Mouse (Mus musculus): ENCODE measurements at regions not wholly inside any gene's neighbourhood (a gene's known extent, or its start where the extent isn't known, plus 50 kb on each side); places are given as distances from the start of the nearest gene placed in this dataset.

DNA sequence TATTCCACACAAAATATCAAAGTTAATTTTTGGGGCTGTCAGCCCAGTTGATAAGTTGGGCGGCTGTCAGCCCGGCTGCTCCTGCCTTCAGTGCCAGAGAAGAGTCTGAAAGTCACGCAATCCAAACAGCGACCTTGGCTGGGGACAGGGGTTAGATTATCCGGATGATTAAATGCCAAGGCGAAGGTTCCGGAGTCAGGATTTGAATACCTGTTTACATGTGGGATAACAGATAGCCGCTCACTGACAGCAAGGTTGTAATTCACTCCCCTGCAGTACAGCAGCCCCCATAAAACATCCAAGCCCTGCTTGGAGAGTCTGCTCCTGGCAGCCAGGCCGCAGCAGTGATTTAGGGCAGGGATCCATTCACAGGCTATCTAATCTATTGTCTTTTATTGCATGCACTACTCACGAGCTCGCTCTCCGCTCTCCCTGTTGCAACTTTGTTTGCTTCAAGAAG is 388.3 kb downstream of the Gm45692 start:
- DNase-seq (ENCODE audit: low spot score in 2 of 2) = no peak

DNA sequence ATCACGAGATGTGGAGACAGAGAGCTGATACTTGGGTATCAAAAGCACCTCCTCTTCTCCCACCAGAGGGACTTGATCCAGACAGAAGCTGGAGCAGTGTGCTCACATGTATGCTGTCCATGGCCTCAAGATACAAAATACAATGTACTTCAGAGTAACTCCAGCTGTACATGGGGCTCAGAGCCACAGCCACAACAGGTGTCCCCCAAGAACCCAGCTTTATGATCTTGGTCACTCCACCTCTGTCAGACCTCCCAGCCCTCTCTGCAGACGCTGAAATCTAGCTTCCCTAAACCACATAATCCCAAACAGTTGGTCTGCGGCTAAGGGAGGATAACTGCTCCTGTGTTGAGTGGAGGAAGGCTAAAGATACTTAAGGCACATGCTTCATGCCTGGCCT is 389.9 kb downstream of the Gm45692 start:
- no peak for DNase-seq (ENCODE audit: low spot score in 2 of 2)

DNA sequence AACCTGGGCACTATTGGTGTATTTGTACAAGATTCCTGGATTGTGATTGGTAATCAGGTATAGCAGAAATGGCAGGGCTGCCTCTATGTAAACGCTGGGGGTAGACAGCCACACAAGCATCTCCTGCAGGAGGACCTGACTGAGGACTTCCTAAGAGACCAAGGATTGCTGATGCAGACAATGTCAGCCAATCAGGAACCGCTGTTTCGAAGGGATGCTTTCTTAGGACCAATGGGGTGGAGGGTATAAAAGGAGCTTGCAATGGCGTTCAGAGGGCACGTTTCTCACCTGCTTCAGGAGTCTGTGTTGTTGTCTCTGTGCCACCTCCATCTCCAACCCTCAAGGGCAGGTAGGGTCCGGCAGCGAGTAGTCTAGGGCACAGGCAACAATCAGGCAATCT is 393.7 kb downstream of the Gm45692 start:
- DNase-seq (ENCODE audit: low spot score in 2 of 2) = no peak

DNA sequence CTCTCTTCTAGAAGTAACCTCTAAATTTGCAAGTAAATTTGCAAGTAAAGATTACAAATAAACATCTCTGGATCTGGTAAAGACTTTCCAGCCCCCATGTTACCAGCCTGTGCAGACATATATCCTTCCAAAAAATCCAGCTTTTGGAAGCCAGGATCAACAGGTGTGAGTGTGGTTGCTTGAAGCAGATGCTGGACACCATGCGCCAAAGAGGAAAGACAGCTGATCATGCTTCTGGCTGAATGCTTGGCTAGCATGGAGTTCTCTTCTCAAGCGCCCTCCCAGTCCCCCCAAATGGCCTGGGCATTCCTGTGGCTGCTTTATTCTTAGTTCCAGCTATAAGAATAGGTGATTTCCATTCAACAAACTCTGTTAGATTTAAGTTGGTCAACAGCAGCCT is 404.9 kb downstream of the Gm45692 start:
- no peak for DNase-seq (ENCODE audit: low spot score in 2 of 2)

DNA sequence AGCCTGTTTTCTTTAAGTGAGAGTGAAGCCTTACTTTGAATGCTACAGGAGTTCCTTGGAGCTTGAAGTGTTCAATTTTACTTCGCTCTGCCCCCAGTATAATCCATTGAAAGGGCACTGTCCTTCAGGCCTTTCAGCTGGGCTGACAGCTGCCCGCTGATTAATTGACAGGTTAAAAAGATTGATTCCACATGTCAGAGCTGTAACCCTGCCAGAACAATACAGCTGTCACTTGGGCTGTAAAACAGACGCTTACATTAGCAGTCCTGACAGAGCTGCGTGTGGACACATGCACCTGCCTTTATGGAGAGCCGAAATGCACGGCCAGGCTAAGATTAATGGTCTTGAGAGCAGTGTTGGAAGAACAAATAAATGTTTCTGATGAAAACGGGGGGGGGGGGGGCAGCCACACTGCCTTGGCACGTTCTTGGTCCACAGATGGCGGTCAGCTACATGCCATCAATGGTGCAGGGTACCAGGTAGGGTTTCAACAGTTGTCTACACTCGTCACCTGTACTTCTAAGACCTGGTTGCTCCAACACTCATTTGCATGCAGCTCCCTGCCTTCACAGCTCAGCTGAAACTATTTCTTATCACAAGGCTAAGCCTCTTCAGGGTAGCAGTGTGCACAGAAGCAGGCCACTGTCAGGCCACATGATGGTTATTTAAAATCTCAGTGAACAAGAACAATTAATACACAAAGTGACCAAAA is 407.3 kb downstream of the Gm45692 start:
- peak in 1 of 2 experiments; percentile 12 for DNase-seq (ENCODE audit: low spot score in 2 of 2)

DNA sequence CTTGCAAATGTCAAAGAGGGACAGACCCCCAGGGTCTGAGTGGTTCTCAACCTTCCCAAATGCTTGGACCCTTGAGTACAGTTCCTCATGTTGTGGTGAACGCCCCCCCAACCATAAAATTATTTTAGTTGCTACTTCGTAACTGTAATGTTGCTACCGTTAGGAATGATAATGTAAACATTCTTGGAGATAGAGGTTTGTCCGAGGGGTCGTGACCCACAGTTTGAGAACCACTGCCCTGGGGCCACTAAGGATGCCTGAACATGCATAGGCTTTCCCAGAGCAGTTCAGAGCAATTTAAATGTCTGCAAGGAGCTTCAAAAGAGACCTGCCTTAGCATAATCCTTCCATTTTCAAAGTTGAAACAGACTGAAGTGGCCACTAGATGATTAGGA is 407.8 kb downstream of the Gm45692 start:
- DNase-seq (ENCODE audit: low spot score in 2 of 2) = peak in 1 of 2 experiments; percentile 15

DNA sequence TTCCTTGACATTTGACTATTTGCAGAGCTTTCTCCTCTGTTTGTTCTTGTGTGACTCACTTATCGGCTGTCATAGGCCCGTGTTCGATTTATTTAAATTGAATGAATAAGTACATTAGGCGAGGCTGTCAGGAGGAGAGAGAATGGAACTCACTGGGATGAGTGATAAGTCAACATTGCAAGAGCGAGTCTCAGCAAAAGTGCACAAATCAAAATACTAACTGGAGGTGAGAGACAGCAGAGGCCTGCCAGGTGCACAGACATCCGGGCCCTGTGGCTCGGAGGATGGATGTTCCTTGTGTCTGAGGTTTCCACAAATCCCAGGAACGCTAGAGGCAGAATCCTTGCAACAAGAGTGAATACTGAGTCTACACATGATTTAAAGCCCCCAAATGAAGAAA is 410.6 kb downstream of the Gm45692 start:
- DNase-seq (ENCODE audit: low spot score in 2 of 2) = no peak

DNA sequence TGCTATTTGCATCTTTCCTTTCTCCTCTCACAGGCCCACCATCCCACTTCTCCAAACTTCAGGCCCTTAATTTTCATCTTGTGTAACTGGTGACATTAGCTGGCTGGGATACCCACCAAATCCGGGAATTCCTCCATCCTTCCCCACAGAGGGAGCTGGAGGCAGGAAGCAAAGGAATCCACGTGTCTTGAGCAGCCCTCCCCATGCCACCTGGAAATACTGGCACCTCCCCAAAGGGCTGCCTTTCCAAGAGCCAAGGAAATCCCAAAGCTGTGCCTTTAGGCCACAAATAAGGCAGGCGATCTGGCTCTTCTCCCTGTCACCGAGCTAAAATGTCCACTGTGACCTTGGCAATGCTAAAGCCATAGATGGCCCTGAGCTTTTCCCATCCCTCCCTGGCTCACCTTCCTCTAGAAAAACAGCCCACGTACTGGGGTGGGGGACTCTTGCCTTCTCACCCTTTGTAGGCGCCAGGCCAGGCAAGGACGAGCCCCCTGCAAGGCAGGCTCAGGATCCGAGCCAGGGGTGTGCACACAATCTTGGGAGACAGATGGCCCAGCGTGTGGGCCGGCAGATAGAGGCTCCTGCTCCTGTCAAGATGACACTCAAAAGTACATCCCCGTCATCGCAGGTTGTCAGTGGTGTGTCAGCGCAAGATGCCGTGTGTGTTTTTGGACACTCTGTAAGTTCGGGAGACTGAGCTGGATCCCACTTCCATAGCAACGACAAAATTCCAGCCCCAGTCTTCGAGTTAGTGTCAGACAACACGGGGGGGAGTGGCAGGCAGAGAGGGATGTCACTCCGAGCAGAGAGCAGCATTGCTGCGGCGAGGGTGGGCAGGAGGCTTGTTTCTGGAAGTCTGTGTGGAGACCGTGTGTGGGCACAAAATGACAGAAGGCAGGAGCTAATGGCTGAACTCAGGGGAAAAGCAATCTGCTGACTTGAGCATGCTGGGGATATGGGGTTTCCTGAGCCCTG is 414.4 kb downstream of the Gm45692 start:
- DNase-seq (ENCODE audit: low spot score in 2 of 2) = peak; percentile 67 to 78

DNA sequence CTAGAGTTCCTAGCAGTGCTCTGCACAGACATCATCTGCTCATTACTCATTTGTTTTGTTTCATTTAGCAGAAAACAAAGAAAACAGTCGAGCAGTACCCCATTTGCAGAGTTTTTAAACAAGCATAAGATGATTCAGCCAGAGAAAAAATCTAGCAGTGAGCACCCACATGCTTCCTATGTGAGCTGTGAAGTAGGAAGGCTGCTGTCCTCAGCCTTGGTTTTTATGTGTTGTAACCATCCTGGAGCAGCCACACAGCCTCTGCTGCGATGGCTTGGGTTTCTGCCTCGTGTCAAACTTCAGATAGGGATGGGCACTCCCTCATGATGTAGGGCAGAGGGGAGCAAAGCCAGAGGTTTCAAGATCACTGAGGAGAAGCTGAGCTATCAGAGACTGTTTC is 416.5 kb downstream of the Gm45692 start:
- DNase-seq (ENCODE audit: low spot score in 2 of 2) = peak in 1 of 2 experiments; percentile 25

DNA sequence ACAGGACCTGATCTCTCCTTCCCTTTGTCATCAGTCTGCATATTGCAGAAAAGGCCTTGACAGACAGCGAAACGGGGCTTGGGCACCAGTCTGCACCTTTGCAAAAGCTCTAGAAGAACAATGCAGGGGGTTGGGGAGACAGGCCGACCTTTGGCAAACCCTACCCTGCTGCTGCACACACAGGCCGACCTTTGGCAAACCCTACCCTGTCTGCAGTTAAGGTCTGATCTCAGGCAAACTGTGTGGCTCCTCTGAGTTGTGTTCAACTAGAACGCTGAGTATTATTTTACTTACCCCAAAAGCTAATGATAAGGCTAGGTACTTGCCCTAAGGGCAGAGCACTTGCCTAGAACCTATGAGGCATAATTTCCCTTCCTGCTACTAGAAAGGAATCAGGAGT is 423.4 kb upstream of the Zfp703 start:
- no peak for DNase-seq (ENCODE audit: low spot score in 2 of 2)

DNA sequence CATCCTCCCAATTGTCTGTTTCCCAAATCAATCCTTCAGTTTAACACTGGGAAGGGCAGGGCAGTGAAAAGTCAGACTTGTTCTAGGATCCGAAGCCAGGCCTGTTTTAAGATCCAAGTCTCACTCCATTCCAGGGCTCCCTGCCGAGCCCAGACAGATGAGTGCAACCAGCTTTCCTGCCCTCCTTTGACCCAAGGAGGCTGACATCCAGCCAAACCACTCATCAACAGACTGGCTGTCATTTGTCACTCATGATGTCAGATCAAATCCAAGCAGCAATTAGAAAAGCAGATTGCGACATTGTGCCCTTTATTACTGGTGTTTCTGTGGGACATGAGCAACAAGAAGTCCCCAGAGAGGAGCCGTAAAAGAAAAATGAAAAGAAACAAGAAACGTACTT is 417.9 kb upstream of the Zfp703 start:
- DNase-seq (ENCODE audit: low spot score in 2 of 2) = no peak

DNA sequence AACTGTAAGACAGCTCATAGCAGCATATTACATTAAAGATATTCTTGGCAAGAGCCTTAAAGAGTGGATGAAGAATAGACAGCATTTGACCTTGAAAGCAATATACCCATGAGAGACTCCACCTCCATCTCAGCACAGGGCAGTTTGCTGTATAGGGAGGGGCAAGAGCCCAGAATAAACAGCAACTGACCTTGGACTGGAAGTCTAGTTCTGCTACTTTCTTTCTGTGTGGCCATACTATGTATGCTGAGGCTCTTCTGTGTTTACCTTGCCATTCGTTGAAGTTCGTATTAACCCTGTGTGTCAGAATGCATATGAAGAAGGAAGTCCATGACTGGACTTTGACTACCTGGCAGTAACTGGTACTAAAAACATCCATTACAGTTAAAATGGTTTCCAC is 414.0 kb upstream of the Zfp703 start:
- no peak for DNase-seq (ENCODE audit: low spot score in 2 of 2)

DNA sequence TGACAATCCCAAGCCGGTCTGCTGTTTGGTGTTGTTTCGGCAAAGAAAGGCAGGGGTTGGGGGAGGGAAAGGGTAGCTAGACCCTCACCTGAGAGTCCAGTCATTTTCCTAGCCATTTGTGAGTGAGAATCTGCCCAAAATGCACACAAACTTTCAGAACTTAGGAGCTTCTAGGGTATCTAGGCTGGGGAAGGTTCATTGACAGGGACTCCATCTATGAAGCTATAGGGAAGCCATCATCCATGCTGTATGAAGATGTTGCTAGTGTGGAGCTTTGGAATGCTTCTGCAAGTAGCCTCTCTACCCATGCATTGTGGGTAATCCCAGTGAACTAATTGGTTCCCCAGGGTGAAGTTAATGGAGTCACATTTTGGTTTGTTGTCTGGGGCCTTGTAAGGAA is 412.9 kb upstream of the Zfp703 start:
- no peak for DNase-seq (ENCODE audit: low spot score in 2 of 2)

DNA sequence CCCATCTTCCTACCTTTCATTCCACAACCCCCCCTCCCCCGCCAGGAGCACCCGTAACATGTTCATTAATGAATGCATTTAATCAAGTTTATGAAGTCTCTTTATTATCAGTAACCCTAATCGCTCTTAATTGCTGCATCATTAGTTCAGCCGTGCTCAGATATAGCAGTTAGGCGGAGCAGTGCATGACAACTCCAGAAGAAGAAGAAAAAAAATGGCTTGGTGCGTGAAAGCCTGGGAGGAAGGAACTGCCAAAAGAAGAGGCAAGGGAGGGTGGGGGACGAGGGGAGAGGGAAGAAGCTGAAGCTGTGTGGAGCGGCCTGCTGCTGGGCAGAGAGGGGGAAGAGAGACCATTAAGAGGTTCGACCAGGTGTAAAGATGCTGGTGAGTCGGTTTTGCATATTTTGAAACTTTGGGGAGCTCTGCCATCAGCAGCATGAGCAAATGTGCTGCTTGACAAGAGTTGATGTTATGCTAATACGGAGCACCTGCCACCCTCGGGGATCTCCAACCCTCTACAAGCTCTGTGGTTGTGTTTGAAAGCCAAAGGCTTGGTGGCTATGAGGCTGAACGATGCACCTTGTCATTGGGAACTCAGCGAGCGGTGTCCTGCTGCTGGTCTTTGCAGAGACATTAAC is 408.6 kb upstream of the Zfp703 start:
- no peak for DNase-seq (ENCODE audit: low spot score in 2 of 2)

DNA sequence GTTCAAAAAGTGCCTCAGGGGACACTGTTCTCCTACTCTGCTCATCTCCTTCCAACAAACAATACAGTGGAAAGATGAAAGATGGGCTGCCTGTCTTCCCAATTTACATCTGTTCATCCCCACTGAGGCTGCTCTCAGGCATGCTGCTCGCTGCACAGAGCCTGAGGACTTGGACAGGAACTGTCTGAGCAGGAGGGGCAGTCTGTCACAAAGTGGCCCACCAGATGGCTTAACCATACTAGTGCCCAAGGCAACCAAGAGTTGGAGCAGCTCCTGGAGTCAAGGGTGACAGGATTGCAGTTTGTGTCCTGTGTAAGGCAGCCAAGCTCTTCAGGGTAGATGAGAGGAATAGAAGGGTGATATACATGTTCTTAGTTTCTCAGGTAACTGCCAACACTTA is 388.3 kb upstream of the Zfp703 start:
- DNase-seq (ENCODE audit: low spot score in 2 of 2) = no peak

DNA sequence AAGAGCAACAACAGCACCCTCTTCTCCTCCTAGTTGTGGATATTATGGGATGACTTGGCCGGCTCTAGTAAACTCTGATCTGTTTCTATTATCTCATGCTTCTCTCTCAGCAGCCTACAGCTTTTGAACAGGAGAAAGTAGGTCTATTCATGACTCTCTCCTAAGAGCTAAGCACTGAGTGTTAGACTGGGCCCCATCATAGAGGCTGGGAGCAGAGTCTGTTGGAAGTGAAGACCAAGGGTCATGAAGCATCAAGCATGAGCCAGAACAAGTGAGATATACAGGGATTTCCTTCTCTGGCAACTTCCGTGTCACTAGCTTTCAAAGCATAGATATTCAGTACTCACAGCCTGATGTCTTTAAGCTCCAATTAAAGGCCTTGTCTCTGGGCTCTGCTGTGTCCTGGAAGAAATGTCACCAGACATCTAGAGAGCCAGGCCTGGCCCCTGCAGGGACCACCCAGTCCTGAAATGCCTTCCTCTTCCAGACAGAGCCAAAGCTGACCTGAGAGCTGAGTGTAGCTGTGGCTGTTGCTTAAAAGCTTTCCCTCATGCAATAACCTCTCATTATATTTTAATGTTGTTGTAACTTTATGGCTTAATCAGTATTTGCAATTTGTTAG is 386.4 kb upstream of the Zfp703 start:
- DNase-seq (ENCODE audit: low spot score in 2 of 2) = no peak

DNA sequence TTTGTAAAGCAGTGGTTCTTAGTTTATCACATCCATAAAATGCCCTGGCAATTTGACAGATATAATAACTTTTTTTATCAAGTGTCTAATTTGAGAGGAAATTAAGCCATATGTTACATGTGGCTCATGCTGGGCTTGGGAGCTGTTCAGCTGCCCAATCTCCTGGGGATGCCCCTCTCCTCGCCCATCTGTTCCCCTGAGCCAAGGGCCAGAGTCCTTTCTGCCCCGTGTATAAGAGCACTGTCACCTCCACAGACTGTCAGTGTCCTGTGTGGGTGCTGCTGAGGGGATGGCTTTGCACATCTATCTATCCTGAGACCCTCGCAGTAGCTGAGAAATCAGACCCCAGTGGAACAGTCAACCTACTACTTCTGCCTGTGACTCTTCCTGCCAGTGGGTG is 385.9 kb upstream of the Zfp703 start:
- DNase-seq (ENCODE audit: low spot score in 2 of 2) = no peak

DNA sequence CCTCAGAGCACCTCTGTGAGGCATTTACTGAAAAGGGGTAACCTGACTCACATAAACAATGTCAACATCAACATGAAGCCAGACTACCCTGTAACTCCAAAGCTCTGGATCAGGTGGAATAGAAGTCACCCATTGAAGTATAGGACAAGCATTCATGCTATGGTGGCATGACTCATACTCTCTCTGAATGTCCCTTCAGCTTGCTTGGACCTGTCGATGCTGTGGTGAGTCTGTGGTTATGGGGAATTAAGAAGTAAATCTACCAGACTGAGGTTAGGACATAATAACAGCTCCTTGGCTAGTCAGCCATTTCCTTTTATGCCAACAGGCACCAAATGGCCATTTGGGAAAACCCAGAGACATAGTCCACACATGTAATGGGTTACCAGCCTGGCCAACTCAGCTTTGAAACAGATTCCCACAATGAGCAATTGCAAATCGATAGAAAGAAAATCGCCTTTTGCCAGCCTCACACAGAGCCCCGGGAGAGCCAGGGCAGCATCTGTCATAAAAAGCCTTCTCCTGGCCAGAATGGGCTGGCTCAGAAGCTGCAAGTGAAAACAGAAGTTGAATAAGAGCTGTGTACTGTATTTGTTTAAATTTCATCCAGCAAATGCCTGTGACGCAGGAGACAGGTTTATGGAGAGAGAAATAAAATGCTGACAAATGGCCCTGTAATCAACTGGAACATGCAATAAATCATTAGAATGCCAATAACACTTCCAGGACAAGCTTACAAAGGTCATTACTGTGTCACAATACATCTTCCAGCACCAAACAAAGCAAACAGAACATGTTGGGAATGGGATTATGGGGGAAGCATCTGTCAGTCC is 383.4 kb upstream of the Zfp703 start:
- no peak for DNase-seq (ENCODE audit: low spot score in 2 of 2)

DNA sequence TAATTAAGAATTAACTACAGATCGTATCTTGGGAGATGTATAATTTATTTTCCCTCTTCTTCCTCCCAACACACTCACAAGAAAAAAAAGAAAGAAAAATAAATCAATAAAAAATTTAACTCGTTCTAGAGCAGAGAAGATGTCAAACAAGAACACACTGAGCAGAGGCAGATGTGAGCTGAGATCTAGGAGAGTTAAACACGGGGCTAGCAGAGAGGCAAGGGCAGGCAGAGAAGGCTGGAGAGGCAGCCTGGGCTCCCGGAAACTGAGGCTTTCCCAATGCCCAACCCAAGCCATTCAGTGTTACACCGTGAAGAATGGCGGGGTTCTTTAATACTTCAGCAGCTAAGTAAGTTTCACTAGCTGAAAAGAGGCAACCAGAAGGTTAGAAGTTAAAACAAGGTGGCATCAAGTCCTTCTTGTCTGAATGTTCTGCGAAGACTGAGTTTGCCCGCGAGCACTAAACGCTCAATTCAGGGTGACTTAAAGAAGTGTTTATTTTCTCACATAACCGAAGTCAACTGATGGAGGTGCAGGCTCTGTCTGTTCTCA is 382.7 kb upstream of the Zfp703 start:
- no peak for DNase-seq (ENCODE audit: low spot score in 2 of 2)

DNA sequence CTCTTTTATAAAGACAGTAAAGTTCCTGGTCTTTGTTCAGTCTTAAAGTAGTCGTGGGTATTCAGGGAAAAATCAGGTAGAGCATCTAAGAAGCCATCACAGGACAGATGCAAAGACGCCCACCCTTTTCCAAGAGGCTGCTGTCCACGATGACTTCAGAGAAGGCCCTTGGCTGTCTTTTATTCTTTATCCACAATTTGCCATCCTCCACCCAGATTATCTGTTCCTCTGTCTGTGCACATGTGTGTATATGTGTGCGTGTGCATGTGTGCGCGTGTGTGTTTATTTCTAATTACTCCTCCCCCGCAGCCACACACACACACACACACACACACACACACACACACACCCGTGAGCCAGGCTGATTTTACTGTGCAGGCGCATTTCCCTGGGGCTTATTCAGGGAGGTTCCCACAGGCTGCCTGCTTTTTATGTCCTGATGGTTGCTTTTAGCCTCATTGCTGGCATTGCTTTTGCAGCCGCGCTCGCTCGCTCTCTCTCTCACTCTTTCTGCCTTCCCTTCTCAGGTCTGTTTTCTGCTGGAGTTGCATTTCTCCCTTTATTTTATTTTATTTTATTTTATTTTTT is 381.6 kb upstream of the Zfp703 start:
- DNase-seq (ENCODE audit: low spot score in 2 of 2) = peak; percentile 35 to 37
